Mouse (Mus musculus) testis, adult 2 months (tissue): ENCODE data around the gene Slc18a2.

ENCODE experiments used
- CTCF ChIP-seq: fragments of 200-500 bp; IDR thresholded peaks from 2 replicates; pipeline ENCODE4 v1.5.1; 2012; ENCODE audit warnings: low read depth, mild to moderate bottlenecking, inconsistent platforms, low read length, moderate library complexity; ENCODE audit not compliant: control insufficient read depth, insufficient read depth, insufficient replicate concordance
- POLR2A ChIP-seq: fragments of 200-500 bp; IDR thresholded peaks from 2 replicates; pipeline ENCODE4 v1.6.1; 2012; ENCODE audit warnings: low read depth, mild to moderate bottlenecking, inconsistent platforms, low read length, moderate library complexity; ENCODE audit not compliant: control insufficient read depth

GRCm38 (mm10) chr19:59252651-59253050 lies 8.0 kb upstream of the Slc18a2 start:
- TF ChIP-seq CTCF (no peak), POLR2A (no peak)
